Mouse (Mus musculus) right cerebral cortex, postnatal 25 days (tissue): ENCODE measurements around the gene Timp3.
"Not testable (repeated sequence)": the region's sequence is repeated elsewhere in the genome, so short reads cannot be mapped to it uniquely, and the experiment has no call there.

Experiments
- DNase-seq: peaks from one replicate; pipeline ENCODE4 v3.0.0; 2022

The Timp3 gene

DNA sequence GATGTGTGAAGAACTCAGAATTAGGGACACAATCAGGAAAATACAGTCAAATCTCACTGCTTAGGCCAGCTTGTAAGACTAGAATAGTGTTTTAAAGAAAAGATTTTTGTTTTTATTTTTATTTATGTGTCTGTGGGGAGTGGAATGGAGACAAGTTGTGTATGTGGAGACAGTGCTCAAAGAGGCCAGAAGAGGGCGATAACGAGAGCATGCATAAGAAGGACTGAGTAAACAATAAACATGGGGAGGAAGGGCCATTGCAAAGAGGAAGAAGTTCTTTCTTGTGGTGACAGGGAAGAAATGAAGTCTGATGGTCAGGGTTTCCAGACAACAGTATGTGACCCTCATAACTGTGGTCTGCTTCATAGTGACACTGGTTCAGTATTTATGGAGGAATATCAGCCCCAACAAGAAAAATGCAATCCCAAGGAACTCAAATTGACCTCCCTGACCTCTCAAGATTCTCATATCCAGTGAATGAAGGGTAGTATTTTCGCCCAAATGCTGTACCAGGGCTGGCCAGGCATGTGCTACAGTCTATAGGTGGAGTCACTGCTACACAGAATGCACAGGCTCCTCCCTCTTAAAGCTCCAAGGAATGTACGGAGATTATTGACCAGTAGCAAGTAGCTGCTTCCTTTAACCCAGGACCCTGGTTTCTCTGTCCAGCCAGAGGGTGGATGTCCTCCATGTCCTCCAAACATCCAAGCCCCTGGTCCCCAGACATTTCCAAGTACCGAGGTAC is 56.8 kb downstream of the Timp3 start:
- DNase-seq, result no peak

- no peak for DNase-seq
Observed at GRCm38 (mm10) chr10:86358307-86358975, 58.3 kb downstream of the Timp3 start.

GRCm38 (mm10) chr10:86359208-86359607 is 59.0 kb downstream of the Timp3 start:
- DNase-seq, result no peak

DNA sequence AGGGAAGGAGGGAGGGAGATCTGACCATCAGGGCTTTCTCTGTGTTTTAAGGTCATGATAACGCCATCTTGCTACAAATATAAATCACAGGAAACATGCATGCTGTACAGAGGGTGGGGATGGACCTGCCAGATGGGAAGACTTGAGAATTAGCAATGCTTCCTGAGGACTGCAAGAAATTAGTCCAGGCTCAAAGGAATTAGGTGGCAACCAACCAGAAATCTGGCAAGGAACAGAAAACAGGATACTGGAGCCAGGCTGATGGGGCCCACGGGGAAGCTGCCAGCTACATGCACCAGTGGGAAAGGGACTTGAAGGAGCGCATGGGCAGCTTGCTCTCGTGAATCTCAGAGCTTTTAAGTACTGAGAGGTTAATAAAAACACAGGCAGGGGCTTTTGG is 59.5 kb downstream of the Timp3 start:
- DNase-seq, result no peak

DNA sequence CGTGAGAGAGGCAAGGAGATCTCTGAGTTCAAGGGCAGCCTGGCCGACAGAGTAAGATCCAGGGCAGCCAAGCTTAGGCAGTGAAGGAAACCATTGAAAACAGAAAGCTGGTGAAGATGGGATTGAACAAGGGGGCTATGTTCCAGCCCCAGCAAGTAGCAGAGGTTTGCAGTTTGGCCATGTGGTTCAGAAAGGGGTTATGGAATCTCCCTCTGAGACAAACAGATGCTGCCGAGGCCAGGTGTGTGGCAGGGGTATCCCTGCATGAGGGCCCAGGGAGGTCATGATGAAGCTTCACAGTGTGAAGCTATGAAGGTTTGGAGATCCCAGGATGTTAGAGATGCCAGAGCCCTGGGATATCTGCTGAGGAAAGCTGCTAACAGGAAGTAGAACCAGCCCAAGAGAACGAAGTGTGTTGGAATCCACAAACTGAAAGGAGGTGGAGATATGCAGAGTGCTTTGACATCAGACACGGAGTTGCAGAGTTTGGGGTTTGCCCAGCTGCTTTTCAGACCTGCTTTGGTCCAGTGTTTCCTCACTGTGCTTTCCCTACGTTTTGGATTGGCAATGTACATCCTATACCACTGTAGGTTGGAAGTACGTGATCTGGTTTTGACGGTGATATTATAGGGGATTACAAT is 63.6 kb downstream of the Timp3 start:
- no peak for DNase-seq

GRCm38 (mm10) chr10:86365632-86366092 is 65.5 kb downstream of the Timp3 start:
- no peak for DNase-seq

DNA sequence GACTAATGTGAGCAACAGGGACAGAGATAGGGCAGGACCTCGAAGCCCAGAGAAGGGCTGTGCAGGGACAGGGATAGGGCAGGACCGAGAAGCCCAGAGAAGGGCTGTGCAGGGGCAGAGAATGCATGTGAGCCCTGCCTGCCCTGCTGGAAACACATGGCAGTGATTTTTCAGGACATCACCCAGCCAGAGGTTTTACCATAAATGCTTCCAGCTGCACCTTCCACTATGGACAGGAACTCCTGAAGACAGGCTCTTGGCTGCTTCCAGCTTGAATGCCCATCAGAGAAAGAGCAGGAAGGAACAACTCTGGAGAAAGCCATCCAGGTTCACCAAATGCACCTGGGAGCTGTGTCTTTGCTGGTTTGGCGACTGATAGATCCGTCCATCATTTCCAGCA is 67.2 kb downstream of the Timp3 start:
- no peak for DNase-seq

DNA sequence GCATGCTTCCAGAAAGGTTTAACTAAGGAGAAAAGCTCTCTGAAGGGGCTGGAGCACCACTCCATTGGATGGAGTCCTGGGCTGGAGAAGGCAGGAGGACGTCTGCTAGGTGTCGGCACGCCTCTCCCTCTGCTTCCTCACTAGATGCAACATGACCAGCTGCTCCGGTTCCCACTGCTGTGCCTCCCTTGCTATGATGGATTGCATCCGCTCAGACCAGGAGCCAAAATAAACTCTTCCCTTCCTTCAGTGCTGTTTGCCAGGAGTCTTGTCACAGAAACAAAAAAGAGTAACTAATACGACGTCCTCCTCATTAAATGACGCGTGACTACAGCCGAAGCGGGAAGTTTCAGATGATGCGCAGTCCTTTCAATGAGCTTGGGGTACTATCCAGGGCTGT is 68.6 kb downstream of the Timp3 start:
- no peak for DNase-seq

- DNase-seq, result no peak
Observed at GRCm38 (mm10) chr10:86369346-86369745, 69.2 kb downstream of the Timp3 start.

GRCm38 (mm10) chr10:86371561-86371960 is 71.4 kb downstream of the Timp3 start:
- no peak for DNase-seq

DNA sequence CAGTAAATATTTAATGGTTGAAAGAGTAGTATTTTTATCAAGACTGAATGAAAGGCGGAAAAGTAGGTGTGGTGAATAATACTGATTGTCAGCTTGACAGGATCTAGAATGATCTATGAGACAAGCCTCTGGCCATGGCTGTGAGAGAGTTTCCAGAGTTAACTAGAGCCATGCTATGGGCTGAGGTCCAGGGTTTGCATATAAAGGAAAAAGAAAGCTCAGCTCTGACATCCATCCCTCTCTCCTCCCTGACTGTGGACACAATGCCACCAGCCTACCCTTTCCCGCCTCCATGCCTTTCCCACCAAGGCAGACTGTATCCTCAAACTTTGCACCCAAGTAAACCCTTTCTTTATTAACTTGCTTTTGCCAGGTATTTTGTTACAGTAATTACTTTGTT is 73.9 kb downstream of the Timp3 start:
- no peak for DNase-seq

GRCm38 (mm10) chr10:86375903-86376302 is 75.7 kb downstream of the Timp3 start:
- no peak for DNase-seq

- no peak for DNase-seq
Observed at GRCm38 (mm10) chr10:86376392-86377185, 76.4 kb downstream of the Timp3 start.

- not testable (repeated sequence) for DNase-seq
Observed at GRCm38 (mm10) chr10:86378803-86379202, 78.6 kb downstream of the Timp3 start.

DNA sequence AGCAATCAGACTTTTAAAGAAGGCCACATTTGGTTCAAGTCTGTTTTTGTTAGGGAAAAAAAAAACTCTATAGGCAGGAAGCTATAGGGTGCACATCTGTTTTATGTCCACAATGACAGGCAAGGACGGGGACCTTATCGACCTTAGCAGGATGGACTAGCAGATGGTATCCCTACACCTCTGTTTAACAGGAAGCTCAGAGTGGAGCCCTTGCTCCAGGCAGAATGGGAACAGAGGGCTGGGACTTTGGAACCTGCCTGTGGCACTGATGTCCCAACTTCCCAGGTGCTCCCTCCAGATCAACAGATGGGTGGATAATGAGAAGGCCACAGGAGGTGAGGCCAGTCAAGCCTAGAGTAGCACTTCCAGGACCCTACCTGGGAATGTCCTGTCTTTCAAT is 80.5 kb downstream of the Timp3 start:
- no peak for DNase-seq

DNA sequence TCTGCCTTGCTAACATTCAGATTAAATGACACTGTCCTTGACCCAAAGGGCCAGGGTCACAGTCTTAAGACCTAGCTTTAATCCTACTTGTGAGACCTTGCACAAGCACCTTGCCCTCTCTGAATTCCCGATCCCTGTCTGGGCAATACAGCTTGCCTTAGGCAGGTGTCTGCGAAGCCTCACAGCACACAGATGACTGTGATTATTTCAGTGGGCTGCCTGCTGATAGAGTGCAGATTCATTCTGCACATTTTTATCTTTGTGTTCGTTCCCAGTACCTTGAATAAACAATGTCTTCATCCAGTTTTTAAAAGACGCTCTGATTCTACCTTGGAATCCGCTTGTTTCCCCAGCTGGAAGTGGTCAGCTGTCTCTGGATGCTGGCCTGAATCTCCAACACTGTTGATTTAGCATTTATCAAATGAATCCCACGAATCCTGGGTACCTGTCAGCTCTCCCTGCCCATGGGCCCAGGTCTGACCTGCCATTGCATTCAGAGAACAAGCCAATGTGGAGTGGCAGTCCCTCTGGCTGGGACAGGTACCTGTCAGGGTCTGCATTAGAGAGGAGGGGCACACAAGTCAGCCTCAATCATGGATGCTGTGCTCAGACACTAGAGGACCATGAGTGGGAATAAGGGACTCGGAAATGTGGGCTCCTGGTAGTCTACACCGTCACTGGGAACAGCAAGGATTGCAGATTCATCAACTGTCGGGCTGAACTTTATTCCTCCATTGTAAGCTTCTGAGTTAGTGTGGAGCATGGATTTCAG is 81.2 kb downstream of the Timp3 start:
- DNase-seq, result no peak

DNA sequence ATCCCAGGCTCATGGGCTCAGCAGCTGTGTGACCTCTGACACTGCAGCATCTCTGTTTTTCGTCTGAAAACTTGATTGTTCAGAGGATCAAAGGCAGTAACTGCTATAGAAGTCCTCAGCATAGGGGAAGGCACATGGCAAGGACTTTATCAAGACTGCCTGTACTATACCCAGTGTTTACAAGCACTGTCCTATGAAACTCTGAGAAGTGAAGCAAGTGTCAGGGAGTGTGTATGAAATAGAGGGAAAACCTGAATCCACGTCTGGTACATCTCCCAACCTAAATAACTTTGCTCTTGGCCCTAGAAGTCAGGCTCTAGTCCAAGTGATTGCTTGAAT is 81.7 kb downstream of the Timp3 start:
- DNase-seq, result no peak

GRCm38 (mm10) chr10:86384655-86385054 is 84.5 kb downstream of the Timp3 start:
- DNase-seq, result no peak

DNA sequence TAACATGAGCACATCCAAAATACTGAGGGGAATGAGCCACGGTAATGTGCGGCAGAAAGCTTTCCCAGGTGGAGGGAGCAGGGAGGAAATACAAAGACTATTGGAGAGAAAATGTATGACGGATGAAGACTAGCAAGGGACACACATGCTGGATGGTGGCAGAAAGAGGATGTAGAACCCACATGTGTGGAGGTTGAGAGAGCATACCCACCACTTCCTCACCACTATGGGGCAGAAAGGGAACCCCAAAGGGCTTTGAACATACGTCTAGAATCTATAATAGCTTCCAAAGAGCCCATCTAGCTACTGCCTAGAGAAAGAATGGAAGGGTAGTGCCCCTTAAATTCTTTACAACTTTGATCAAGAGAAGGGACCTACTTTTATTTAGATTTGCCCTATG is 85.5 kb downstream of the Timp3 start:
- DNase-seq, result no peak

GRCm38 (mm10) chr10:86386232-86386631 is 86.1 kb downstream of the Timp3 start:
- no peak for DNase-seq

- peak; percentile 14 for DNase-seq
Observed at GRCm38 (mm10) chr10:86387821-86388440, 87.8 kb downstream of the Timp3 start.

DNA sequence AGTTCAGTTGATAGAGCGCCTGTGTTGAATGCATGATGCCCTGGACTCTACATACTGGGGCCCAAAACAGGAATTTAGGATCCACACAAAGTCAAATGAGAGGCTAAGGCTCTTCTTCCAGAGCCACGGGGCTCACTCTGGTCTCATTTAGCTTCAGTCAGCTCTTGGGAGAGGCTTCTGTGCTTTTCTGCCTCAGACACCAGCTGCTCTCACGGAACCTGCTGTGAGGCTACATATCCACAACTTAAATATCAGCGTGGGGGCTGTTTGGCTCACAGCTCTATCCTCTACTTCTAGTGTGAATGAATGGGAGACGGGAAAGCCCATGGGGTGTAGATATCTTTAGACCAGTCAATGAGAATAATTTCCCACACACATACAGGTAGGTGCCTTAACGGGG is 88.6 kb downstream of the Timp3 start:
- peak; percentile 61 for DNase-seq
